Mouse (Mus musculus): ENCODE measurements around the gene Tas1r1. TPM values are rescaled to one million over a fixed set of nuclear protein-coding genes. Genes with fewer than 3 reads are reported as not detected.

Tas1r1 gene
- polyA plus RNA-seq, 1 experiment = 30.2 TPM

DNA sequence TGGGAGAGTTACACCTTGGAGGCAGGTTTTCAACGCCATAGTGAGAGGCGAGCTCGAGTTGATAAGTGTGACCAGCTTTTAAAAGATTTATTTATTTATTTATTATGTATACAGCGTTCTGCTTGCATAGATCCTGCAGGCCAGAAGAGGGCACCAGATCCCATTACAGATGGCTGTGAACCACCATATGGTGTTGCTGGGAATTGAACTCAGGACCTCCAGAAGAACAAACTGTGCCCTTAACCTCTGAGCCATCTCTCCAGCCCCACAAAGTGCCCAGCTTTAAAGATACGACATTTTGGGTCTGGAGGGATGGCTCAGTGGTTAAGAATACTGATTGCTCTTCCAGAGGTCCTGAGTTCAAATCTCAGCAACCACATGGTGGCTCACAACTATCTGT, 9.3 kb downstream of the Tas1r1 start:
- Histone ChIP-seq H3K4me3 (ENCODE audit: control insufficient read depth, low read depth, low read length) (peak overlapping the region; percentile 95), H3K27ac (ENCODE audit: control insufficient read depth, insufficient read depth, low read depth, low read length) (no peak overlapping the region), H3K36me3 (ENCODE audit: control insufficient read depth, insufficient read depth, low read length) (no peaks in the 10 kb centered on the region; the same call in 1 of the 2 replicates), H3K27me3 (ENCODE audit: control insufficient read depth, insufficient read depth, low read length) (no peaks in the 10 kb centered on the region), H3K4me1 (ENCODE audit: control insufficient read depth, insufficient read depth, low read length) (peaks cover 13% of the 10 kb centered on the region)
- TF ChIP-seq CTCF (IDR thresholded peaks at IDR 0.05; ENCODE audit: control insufficient read depth, insufficient read depth, insufficient replicate concordance, low read depth, low read length) (no peak), POLR2A (IDR thresholded peaks at IDR 0.05; ENCODE audit: control insufficient read depth, low read depth, low read length) (no peak)

DNA sequence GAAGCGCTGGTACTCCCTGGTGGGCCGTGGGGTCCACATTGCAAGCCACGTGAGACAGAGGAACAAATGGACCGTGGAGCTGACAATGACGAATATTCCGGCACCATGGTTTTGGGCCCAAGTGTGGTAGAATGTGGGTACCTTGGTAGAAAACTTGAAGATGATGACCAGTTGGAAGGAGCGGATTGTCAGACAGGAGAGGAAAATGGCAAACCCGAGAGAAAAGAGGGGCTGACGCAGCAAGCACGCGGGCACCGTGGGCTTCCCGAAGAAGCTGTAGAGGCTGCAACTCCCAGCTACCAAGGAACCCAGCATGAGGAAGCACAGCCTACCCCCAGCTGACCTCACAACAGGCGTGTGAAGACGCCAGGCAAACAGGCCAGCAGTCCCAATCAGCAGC, 9.9 kb downstream of the Tas1r1 start:
- Histone ChIP-seq H3K27ac (ENCODE audit: control insufficient read depth, insufficient read depth, low read depth, low read length) (no peak overlapping the region; the same call in 1 of the 2 replicates), H3K4me1 (ENCODE audit: control insufficient read depth, insufficient read depth, low read length) (peaks cover 13% of the 10 kb centered on the region), H3K27me3 (ENCODE audit: control insufficient read depth, insufficient read depth, low read length) (no peaks in the 10 kb centered on the region), H3K4me3 (ENCODE audit: control insufficient read depth, low read depth, low read length) (peak overlapping the region; percentile 95), H3K36me3 (ENCODE audit: control insufficient read depth, insufficient read depth, low read length) (no peaks in the 10 kb centered on the region; the same call in 1 of the 2 replicates)
- TF ChIP-seq CTCF (IDR thresholded peaks at IDR 0.05; ENCODE audit: control insufficient read depth, insufficient read depth, insufficient replicate concordance, low read depth, low read length) = no peak
- no peak for TF ChIP-seq POLR2A (IDR thresholded peaks at IDR 0.05; ENCODE audit: control insufficient read depth, low read depth, low read length)

DNA sequence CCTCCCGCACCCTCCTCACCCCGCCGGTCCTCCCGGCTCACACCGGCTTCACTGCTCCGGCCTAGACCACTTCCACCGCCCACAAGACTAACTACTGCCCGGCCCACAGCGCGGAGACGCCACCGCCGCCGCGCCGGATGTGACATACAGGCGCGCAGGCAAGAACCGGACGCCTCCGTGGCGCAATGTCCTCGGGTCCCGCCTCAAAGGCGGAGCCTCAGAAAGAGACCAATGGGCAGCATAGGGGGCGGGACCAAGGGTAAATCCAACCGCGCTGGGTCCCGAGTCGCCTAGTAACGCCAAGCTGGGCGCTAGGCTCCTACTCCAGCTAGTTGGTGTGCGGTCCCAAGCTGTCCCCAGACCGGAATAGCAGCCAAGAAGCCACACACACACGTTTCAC, 10.8 kb downstream of the Tas1r1 start, which contains the start of gene Zbtb48:
TSS of gene Zbtb48 (minus strand) at position 148 of the 400 bp plus-strand sequence.
- no peak for TF ChIP-seq CTCF (IDR thresholded peaks at IDR 0.05; ENCODE audit: control insufficient read depth, insufficient read depth, insufficient replicate concordance, low read depth, low read length)
- TF ChIP-seq POLR2A (IDR thresholded peaks at IDR 0.05; ENCODE audit: control insufficient read depth, low read depth, low read length) = peak; percentile 94
- Histone ChIP-seq H3K4me3 (ENCODE audit: control insufficient read depth, low read depth, low read length) (peak within 1 kb of the TSS; percentile 95), H3K4me1 (ENCODE audit: control insufficient read depth, insufficient read depth, low read length) (peaks cover 13% of the 10 kb centered on the region), H3K27me3 (ENCODE audit: control insufficient read depth, insufficient read depth, low read length) (no peaks in the 10 kb centered on the region), H3K27ac (ENCODE audit: control insufficient read depth, insufficient read depth, low read depth, low read length) (peak within 1 kb of the TSS; percentile 79), H3K36me3 (ENCODE audit: control insufficient read depth, insufficient read depth, low read length) (no peaks in the 10 kb centered on the region; the same call in 1 of the 2 replicates)

DNA sequence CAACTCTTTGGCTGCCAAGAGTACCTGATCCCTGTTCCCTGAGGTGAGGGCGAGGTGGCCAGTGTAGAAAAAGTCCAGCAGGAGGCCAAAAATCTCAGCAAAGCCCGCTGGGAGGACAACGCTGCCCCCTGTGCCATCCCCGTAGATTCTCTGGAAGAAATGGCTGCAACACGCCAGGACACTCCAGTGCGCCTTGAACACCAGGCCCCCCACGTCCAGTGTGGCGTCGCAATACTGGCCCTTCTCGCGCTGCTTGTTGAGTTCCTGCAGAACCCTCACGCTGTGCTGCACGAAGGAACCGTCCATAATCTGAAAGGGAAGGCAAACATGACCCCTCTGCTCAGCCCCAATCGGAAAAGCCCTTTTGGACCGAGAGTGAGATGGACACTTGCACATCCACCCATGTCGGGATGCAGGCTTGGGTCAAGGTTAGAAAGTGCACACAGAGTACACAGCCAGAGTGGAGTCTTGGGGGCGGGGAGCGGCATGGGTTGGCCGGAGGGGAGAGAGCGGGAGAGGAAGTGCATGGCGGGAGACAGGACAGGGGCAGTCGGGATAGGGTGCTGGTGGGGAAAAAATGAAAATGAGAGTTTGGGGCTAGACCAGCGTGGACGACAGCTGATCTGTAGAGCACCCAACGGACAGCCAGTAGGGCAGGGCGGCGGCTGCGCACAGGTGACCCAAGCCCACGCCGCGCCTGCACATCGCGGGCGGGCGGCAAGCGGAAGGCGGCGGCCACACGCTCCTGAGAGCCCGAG, 11.4 kb downstream of the Tas1r1 start:
- no peak for TF ChIP-seq POLR2A (IDR thresholded peaks at IDR 0.05; ENCODE audit: control insufficient read depth, low read depth, low read length)
- no peak for TF ChIP-seq CTCF (IDR thresholded peaks at IDR 0.05; ENCODE audit: control insufficient read depth, insufficient read depth, insufficient replicate concordance, low read depth, low read length)
- Histone ChIP-seq H3K27me3 (ENCODE audit: control insufficient read depth, insufficient read depth, low read length) (no peaks in the 10 kb centered on the region), H3K4me1 (ENCODE audit: control insufficient read depth, insufficient read depth, low read length) (peaks cover 13% of the 10 kb centered on the region), H3K27ac (ENCODE audit: control insufficient read depth, insufficient read depth, low read depth, low read length) (peak overlapping the region; percentile 79), H3K36me3 (ENCODE audit: control insufficient read depth, insufficient read depth, low read length) (no peaks in the 10 kb centered on the region; the same call in 1 of the 2 replicates), H3K4me3 (ENCODE audit: control insufficient read depth, low read depth, low read length) (peak overlapping the region; percentile 95)

DNA sequence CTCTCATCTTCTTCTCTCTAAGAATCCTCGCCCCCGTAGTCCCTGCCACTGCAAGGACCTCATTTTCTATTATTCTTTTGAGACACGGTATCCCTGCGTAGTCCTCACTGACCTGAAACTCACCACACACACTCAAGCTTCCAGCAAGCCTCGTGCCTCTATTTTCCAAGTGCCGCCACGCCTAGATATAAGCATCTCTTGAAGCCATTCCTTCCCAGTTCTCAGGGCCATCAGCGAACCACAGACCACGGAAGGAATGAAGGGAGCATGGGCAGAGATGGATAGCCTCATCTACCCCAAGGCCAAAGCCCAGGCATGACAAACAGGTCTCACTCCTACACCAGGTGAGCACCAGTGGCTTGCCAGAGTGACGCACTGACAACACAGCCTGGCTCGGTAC, 13.8 kb downstream of the Tas1r1 start:
- Histone ChIP-seq H3K4me3 (ENCODE audit: control insufficient read depth, low read depth, low read length) (no peak overlapping the region), H3K36me3 (ENCODE audit: control insufficient read depth, insufficient read depth, low read length) (no peaks in the 10 kb centered on the region; the same call in 1 of the 2 replicates), H3K4me1 (ENCODE audit: control insufficient read depth, insufficient read depth, low read length) (peaks cover 13% of the 10 kb centered on the region), H3K27ac (ENCODE audit: control insufficient read depth, insufficient read depth, low read depth, low read length) (no peak overlapping the region), H3K27me3 (ENCODE audit: control insufficient read depth, insufficient read depth, low read length) (no peaks in the 10 kb centered on the region)
- TF ChIP-seq CTCF (IDR thresholded peaks at IDR 0.05; ENCODE audit: control insufficient read depth, insufficient read depth, insufficient replicate concordance, low read depth, low read length) = no peak
- TF ChIP-seq POLR2A (IDR thresholded peaks at IDR 0.05; ENCODE audit: control insufficient read depth, low read depth, low read length) = no peak

DNA sequence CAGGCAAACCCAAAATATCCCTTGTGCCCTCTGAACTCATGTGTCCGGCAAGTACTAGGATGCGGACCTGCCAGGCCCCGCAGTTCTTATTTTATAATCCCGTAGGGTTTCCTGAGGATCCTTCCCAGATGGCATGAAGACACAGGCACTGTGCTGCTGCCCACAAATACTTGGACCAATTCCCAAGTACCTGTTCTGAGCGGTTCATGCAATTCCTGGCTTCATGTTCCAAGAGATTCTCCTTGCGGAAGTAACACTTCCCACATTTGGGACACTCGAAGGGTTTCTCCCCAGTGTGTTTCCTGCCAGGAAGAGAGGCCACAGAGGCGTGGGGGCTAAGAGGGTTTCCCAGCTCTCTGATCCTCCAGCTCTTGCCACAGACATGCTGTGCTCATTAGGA, 15.9 kb downstream of the Tas1r1 start:
- H3K27me3 ChIP-seq (ENCODE audit: control insufficient read depth, insufficient read depth, low read length) = no peaks in the 10 kb centered on the region
- no peaks in the 10 kb centered on the region; the same call in 1 of the 2 replicates for H3K36me3 ChIP-seq (ENCODE audit: control insufficient read depth, insufficient read depth, low read length)
- no peak overlapping the region for H3K4me3 ChIP-seq (ENCODE audit: control insufficient read depth, low read depth, low read length)
- TF ChIP-seq CTCF (IDR thresholded peaks at IDR 0.05; ENCODE audit: control insufficient read depth, insufficient read depth, insufficient replicate concordance, low read depth, low read length) (no peak), POLR2A (IDR thresholded peaks at IDR 0.05; ENCODE audit: control insufficient read depth, low read depth, low read length) (no peak)
- no peak overlapping the region for H3K27ac ChIP-seq (ENCODE audit: control insufficient read depth, insufficient read depth, low read depth, low read length)
- peaks cover 4% of the 10 kb centered on the region for H3K4me1 ChIP-seq (ENCODE audit: control insufficient read depth, insufficient read depth, low read length)

DNA sequence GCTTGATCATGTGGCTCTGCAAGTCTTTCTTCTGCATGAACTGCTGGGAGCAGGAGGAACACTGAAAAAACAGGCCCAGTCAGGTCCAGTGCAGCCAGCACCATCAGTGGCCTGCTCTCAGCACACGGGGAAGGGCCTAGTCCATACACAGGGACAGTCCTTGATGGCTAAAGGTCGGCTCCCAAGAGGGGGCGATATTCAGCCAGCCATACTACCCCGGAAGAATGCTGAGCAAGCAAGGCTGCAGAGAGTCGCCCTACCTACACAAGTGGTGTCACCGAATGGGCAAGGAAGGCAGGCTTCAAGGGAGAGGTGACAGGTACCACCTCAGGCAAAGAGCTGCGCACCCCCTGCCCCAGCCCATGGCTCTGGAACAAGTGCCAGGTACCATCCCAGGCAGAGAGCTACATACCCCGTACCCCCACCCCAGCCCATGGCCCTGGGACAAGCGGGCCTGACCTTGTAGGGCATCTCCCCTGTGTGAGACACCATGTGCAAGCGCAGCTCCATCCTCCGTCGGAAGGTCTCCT, 16.7 kb downstream of the Tas1r1 start:
- TF ChIP-seq CTCF (IDR thresholded peaks at IDR 0.05; ENCODE audit: control insufficient read depth, insufficient read depth, insufficient replicate concordance, low read depth, low read length) (no peak), POLR2A (IDR thresholded peaks at IDR 0.05; ENCODE audit: control insufficient read depth, low read depth, low read length) (no peak)
- peaks cover under 1% of the 10 kb centered on the region for H3K4me1 ChIP-seq (ENCODE audit: control insufficient read depth, insufficient read depth, low read length)
- no peaks in the 10 kb centered on the region; the same call in 1 of the 2 replicates for H3K36me3 ChIP-seq (ENCODE audit: control insufficient read depth, insufficient read depth, low read length)
- H3K27me3 ChIP-seq (ENCODE audit: control insufficient read depth, insufficient read depth, low read length) = no peaks in the 10 kb centered on the region
- no peak overlapping the region for H3K4me3 ChIP-seq (ENCODE audit: control insufficient read depth, low read depth, low read length)
- H3K27ac ChIP-seq (ENCODE audit: control insufficient read depth, insufficient read depth, low read depth, low read length) = no peak overlapping the region

Data from testis, adult 2 months (tissue).